ENCODE assay signal across 1 mouse cellular context in the genomic region with DNA sequence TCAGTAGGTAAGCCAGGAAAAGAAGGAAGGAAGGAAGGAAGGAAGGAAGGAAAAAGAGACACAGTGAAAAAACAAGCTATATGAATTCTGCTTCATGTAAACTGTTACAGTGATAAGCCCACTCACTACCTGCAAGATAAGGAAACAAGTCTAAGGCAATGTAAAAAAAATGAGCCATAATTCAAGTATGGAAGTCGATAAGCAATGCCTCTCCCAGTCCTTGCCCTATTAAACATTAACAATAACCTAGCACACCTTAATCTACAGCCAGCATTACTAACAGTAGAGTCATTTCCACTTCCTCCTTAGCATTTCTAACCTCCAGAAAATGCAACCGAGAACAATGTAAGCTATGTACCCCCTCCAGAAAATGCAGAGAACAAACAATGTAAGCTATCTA.
TF ChIP-seq lines count a peak whose summit lies in the region.

No protein-coding gene starts in this region.

TF ChIP-seq in CH12.LX, 34 proteins besides CTCF, POLR2A, EP300 and RAD21:
- peak; percentile 49 for TF ChIP-seq POLR2AphosphoS2 (IDR thresholded peaks at IDR 0.05; ENCODE audit: low read depth, low read length)
- TF ChIP-seq ZKSCAN1 (IDR thresholded peaks at IDR 0.05; ENCODE audit: borderline replicate concordance, low read depth, low read length), result no peak
